Mouse (Mus musculus) kidney, postnatal 4 days (tissue): ENCODE data around the gene Hsf5.

Source experiments
- DNase-seq, 2 experiments: peaks; one replicate each; pipeline ENCODE4 v3.0.0; 2021; ENCODE audit warnings: mixed read lengths in 2 of 2

Gene Hsf5

GRCm38 (mm10) chr11:87688478-87689203, 71.7 kb downstream of the Hsf5 start:
- no peak for DNase-seq

DNA sequence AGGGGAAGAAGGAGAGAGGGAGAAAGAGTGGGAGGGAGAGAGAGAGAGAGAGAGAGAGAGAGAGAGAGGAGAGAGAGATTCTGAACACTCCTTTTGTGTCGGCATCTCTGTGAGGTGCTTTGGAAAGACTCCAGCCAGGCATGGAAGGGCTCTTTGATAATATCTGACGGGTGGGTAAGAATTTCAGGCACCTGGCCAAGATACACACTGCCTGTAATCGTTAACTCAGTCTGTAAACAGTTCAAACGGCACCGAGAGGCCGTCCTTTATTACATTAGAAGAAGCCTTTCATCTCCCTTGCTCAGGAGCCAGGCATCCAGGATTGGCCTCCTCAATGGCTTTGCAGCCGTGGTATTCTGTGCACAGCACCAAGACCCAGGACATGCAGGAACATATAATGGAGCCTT, 72.4 kb downstream of the Hsf5 start:
- peak; percentile 66 to 82 for DNase-seq

DNA sequence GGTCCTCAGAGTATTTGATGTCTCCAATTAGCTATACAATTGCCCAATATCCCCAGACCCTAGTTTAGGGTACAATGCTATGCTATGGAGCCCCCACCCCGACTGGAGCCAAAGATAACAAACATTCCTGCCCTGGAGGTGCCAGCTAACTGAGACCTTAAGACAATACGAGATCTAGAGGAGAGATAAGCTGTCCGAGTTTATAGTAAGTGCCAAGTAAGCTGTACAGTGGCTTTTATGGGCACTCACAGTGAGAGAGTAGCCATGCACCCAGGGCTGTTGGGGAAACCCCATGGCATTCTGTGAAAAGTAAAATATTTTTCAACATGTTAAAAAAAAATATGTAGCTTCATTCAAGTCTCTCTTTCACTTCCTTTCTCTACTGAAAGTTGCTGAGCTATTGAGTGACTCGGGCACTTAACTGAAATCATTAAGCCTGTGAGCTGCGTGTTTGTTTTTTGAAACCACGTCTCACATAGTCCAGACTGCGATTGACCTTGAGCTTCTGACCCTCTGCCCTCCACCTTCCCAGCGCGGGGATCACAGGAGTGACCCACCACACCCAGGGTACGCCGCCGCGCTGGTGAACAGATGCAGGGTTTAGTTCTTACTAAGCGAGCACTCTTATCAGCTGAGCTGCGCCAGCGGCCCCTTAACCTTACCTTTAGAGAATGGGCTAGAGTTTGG, 73.2 kb downstream of the Hsf5 start:
- peak in 1 of 2 experiments; percentile 26 for DNase-seq

DNA sequence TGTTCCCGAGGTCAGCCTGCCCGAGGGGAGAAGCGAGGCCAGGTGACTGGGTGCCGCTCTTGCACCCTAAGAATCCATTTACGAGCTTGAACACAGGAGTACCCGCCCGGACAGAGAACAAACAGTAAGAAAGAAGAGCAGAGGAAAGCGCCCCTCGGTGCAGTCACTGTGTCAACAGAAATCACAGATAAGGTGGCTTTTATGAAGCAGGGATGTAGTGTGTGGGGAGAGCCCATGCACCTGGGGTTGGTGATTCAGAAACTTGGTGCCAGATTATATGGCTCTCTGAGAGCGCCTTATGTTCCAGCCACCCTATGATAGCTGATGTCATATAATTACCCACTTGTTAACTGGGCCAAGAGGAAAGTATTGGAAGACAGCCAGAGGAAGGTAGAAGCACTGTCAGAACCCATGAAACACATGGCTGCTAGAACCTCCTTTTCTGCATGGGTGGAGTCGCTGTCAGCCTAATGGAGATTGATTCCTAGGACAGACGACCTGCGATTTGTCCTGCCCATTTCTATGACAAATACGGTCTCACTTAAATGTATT, 80.2 kb downstream of the Hsf5 start:
- no peak for DNase-seq

- DNase-seq, result no peak
These were observed 81.2 kb downstream of the Hsf5 start for GRCm38 (mm10) chr11:87698126-87698525.

DNA sequence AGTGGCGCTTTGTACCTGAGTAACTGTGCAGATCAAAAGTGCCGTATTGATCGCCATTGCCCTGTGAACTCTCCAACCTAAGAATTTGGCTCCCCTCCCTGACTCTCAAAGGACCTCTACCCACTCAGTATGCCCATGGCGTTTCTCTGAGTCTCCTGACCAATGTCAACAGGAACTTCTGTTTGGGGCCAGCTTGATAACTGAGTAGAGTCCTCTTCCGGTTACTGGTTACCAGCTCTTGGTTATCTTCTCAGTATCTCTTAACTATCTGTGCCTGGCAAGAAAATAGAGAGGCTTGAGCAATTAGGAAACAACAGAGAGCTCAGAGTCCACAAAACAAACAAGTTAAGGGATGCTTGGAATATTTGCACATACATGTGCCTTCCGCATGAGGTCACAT, 84.1 kb downstream of the Hsf5 start:
- DNase-seq, result no peak

- no peak for DNase-seq
These were observed 85.1 kb downstream of the Hsf5 start for GRCm38 (mm10) chr11:87701877-87702620.

DNA sequence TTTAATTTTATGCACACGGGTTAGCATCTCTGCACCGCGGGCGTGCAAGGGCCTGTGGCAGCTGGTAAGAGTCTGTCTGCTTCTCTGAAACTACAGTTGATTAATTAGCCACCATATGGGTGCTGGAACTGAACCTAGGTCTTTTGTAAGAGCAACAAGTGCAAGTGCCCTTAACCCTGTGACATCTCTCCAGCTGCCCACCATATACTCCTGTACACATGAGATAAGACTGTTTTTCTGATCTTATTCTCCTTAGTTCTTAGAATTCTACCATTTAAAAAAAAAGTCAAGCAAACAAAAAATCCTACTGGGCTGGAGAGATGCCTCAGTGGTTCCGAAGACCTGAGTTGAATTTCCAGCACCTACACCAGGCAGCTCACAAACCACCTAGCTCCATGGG, 86.7 kb downstream of the Hsf5 start:
- no peak for DNase-seq

DNA sequence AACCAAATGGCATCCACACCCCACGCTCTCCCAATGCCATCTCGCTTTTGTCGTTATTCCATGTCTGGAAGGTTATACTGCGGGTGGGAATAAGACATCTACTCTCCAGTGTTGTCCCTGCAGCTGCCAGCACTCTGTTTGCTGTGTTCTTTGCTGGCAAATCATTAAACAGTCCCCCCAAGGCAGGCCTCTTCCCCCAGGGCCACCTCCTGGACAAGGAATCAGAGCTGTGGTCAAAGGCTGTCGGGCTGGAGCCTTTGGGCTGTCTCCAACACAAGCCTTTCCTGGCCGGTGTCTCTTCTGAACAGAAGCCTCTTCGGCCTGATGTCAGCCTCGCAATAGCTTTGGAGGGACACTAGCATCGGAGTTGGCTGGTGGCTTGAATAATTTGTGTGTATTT, 87.3 kb downstream of the Hsf5 start:
- DNase-seq, result peak; percentile 22 to 52

DNA sequence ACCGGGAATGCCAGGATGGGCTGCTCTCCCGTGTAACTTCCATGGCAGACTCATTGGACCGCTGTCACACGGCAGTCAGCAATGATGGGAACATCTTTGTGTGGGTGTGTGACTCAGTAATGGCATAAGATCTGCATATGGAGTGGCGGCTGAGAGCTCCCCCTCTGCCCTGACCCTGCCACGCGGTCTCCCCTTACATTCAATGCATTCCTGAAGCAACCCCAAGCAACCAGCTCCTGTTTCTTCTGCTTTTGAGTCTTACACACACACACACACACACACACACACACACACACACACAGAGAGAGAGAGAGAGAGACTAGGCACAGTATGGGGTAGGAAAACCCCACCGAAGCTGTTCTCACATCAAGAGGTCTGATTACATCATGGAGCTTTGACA, 90.6 kb downstream of the Hsf5 start:
- no peak for DNase-seq

DNA sequence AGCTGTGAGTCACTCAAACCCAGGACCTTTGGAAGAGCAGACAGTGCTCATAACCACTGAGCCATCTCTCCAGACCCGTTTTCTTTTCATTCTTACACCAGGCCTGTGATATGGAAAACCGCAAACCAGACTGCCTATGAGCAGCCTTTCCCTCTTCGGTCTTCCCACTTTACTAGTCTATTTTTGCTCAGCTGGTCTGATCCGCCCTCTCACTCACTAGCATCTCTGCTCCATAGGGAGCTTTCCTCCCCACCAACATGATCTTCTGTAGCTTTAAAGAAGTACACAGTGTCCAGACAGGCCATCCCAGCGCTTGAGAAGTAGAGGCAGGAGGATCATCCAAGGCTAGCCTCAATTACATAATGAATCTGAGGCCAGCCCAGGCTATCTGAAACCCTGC, 92.0 kb downstream of the Hsf5 start:
- DNase-seq, result no peak
